Mouse (Mus musculus): Measurements from ENCODE around the gene Doc2g.
A peak's percentile ranks its signal among the peaks of the same experiment; 100 is the strongest.

The Doc2g gene

DNA sequence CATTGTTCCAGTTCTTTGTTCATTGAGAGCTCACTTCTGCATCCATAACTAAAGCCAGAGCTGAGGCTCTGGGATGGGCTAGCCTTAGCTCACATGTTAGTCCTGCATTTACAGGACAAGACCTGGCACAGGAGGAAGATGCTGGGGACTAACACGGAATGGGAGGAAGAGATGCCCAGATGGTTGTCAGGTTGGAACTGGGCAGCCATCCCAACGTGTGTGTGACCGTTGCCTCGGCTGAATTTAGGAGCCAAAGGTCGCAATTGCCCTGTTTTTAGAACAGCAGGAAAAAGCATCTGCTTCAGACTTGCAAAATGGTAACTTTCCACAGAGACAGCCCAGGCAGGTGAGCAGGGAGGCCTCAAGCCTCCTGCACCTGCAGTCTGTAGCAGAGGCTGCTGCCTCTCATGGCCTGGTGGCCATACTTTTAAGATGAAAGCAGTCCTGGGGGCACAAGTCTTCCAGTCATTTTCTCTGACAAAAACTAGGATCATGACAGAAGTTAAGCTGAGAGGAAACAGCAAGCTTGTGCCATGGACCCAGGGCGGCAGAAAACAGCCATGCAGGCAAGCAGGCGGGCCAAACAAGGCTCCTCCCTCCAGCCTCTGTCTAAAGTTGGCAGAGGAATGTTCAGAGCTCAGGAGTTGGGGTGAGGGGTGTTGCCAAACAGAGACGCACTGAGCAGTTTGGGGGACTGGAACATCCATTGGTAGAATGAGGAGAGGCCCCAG is 52.3 kb downstream of the Doc2g start:
- peak; percentile 83 for DNase-seq

DNA sequence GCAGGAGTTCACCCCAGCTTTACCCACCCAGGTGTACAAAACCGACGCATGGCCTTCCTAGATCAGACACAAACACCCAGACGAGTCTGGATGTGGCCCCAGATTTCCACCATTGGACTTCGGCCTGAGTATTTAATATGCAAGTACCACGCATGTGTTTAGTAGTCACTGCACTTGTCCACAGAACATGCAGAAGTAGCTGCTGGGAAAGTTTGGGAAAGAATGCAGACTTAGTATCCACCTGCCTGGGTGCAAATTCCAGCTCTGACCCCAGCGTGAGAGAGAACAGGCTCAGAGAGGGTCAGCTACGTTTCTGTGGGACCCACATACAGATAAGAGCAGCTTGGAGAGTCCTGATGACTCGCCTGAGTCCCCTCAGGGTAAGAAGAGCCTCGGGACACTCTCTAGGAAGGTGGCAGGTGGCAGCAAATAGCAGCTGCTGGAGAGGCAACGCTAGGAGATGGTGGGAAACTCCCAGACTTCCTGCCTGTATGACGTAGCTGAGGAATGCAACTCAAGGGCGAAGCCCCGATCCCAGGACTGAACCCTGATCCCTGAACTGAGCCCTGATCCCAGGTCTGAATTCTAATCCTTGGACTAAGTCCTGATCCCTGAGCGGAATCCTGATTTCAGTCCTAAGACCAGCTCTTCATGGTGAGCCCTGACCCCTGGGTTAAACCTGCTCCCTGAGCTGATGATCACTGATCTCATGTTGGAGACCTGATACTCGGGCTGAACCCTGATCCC is 53.0 kb downstream of the Doc2g start:
- no peak for DNase-seq
